9 mouse cellular contexts compared by ENCODE assay signal in genomic region chr12:56959230-56960051, GRCm38 (mm10).
DNase-seq lines count a peak whose midpoint lies in the region; ATAC-seq and TF ChIP-seq lines count a peak whose summit lies in the region.
"Had no signal": no experiment of that assay in that cellular context is flagged by ENCODE, and none has a peak within 500 bp of the region (broad histone marks: within the 10 kb centered on the region; RNA-seq: fewer than 3 reads in every experiment).

No protein-coding gene starts in this region.

- 19% methylated on average over 9 of the region's 9 CpGs for WGBS in forebrain, embryonic 16.5 days
- WGBS in limb, embryonic 14.5 days = 24% methylated on average over 9 of the region's 9 CpGs

- peak overlapping the region; percentile 28 for H3K4me3 ChIP-seq in gastrocnemius, adult 2 months
- no peak overlapping the region for H3K4me3 ChIP-seq in forebrain, embryonic 16.5 days (replicated peaks; ENCODE audit: low read length)
- 0 out of 2 replicates have a peak overlapping the region, but pooled peaks have one; percentile 7 for H3K4me3 ChIP-seq in limb, embryonic 14.5 days (replicated peaks; ENCODE audit: low read length)

- H3K27ac ChIP-seq in gastrocnemius, adult 2 months = no peak overlapping the region
- no peak overlapping the region for H3K27ac ChIP-seq in forebrain, embryonic 16.5 days (ENCODE audit: low read length)
- no peak overlapping the region for H3K27ac ChIP-seq in limb, embryonic 14.5 days (replicated peaks; ENCODE audit: low read depth, low read length)

- H3K27me3 ChIP-seq in forebrain, embryonic 16.5 days (replicated peaks; ENCODE audit: control insufficient read depth, insufficient read depth, low read length) = no peaks in the 10 kb centered on the region
- H3K27me3 ChIP-seq in limb, embryonic 14.5 days (ENCODE audit: control insufficient read depth, insufficient read depth, low read length) = peaks cover 4% of the 10 kb centered on the region; the same call in 1 of the 2 replicates

- no peak overlapping the region for H3K9ac ChIP-seq in forebrain, embryonic 16.5 days (replicated peaks; ENCODE audit: low read depth, low read length)
- H3K9ac ChIP-seq in limb, embryonic 14.5 days (ENCODE audit: low read depth, low read length, severe bottlenecking) = no peak overlapping the region

- no peak for TF ChIP-seq POLR2A in limb, embryonic 14.5 days (IDR thresholded peaks at IDR 0.05; ENCODE audit: borderline replicate concordance, extremely low read depth, insufficient read depth, insufficient read length)

- no peak for TF ChIP-seq CTCF in gastrocnemius, adult 2 months (IDR thresholded peaks at IDR 0.05)

- DNase-seq in gastrocnemius, adult 2 months = no peak
- no peak for DNase-seq in gastrocnemius, postnatal 25 days
- peak; percentile 1 for DNase-seq in 3T3-L1 (ENCODE audit: low read depth, low spot score)
- DNase-seq in limb, embryonic 14.5 days (ENCODE audit: low spot score) = peak; percentile 55
- DNase-seq in urinary bladder, postnatal 14 days (ENCODE audit: low spot score) = no peak
- no peak for DNase-seq in right cerebral cortex, postnatal 25 days
- DNase-seq in layer of hippocampus, adult 9-11 months = no peak

- no peaks in the 10 kb centered on the region for H3K9me3 ChIP-seq in forebrain, embryonic 16.5 days (ENCODE audit: control insufficient read depth, low read length)
- no peaks in the 10 kb centered on the region for H3K9me3 ChIP-seq in limb, embryonic 14.5 days (ENCODE audit: control insufficient read depth, low read length)

- H3K4me1 ChIP-seq in forebrain, embryonic 16.5 days (replicated peaks; ENCODE audit: control insufficient read depth, insufficient read depth, low read length) = peaks cover 4% of the 10 kb centered on the region; the same call in 1 of the 2 replicates
- H3K4me1 ChIP-seq in limb, embryonic 14.5 days (ENCODE audit: control insufficient read depth, insufficient read depth, low read length) = peaks cover 10% of the 10 kb centered on the region; the same call in 1 of the 2 replicates

- intact Hi-C loops in gastrocnemius, adult 2 months (cut with DNase I) = no loop called here

- peak overlapping the region; percentile 31 for H3K4me2 ChIP-seq in forebrain, embryonic 16.5 days (ENCODE audit: low read length)
- H3K4me2 ChIP-seq in limb, embryonic 14.5 days (replicated peaks; ENCODE audit: low read depth, low read length, severe bottlenecking) = peak overlapping the region; percentile 20; the same call in 1 of the 2 replicates
- H3K4me2 ChIP-seq: liver, embryonic 11.5 days had no signal

- no peaks in the 10 kb centered on the region for H3K36me3 ChIP-seq in forebrain, embryonic 16.5 days (ENCODE audit: control insufficient read depth, insufficient read depth)
- no peaks in the 10 kb centered on the region for H3K36me3 ChIP-seq in limb, embryonic 14.5 days (ENCODE audit: control insufficient read depth, insufficient read depth, low read length)

- peak; percentile 28; the same call in 1 of the 2 replicates for ATAC-seq in forebrain, embryonic 16.5 days
- no peak for ATAC-seq in limb, embryonic 14.5 days (ENCODE audit: low FRiP score, low read depth)

Comparison
In these comparisons a context has a peak if more than half of its experiments do, and no peak if none do; other contexts are left out.
1. DNase-seq: peak in 3T3-L1 (single experiment) and limb, embryonic 14.5 days (single experiment); none in gastrocnemius, adult 2 months (single experiment), gastrocnemius, postnatal 25 days (single experiment), urinary bladder, postnatal 14 days (single experiment), right cerebral cortex, postnatal 25 days (single experiment) and layer of hippocampus, adult 9-11 months (single experiment).